Mouse (Mus musculus) intestine, postnatal 0 days (tissue): ENCODE measurements around the gene Frmd4a. TPM values are rescaled to one million over a fixed set of nuclear protein-coding genes. Genes with fewer than 3 reads are reported as not detected.

Experiments
- ATAC-seq: fragments of 200-750 bp; cut with Nextera tagmentation; 2 replicates; pipeline ENCODE4 v1.8.0; 2017; ENCODE audit warnings: mild to moderate bottlenecking, moderate TSS enrichment, moderate library complexity
- H3K27ac ChIP-seq: fragments of 300-500 bp; sonication (generic); 2 replicates; pipeline ENCODE4 v1.5.1; 2014; ENCODE audit warnings: mild to moderate bottlenecking, low read depth, low read length, moderate library complexity
- H3K27me3 ChIP-seq: fragments of 300-500 bp; sonication (generic); replicated peaks from 2 replicates; pipeline ENCODE4 v1.6.1; 2014; ENCODE audit warnings: low read length, mixed read lengths; ENCODE audit not compliant: control insufficient read depth, insufficient read depth
- H3K36me3 ChIP-seq: fragments of 300-500 bp; sonication (generic); 2 replicates; pipeline ENCODE4 v1.6.1; 2014; ENCODE audit warnings: mild to moderate bottlenecking, moderate library complexity; ENCODE audit not compliant: control insufficient read depth, insufficient read depth
- H3K4me1 ChIP-seq: fragments of 300-500 bp; sonication (generic); replicated peaks from 2 replicates; pipeline ENCODE4 v1.6.1; 2014; ENCODE audit warnings: antibody characterized with exemption, low read length, mixed read lengths; ENCODE audit not compliant: control insufficient read depth, insufficient read depth
- H3K4me2 ChIP-seq: fragments of 300-500 bp; sonication (generic); replicated peaks from 2 replicates; pipeline ENCODE4 v1.6.1; 2014; ENCODE audit warnings: low read depth, mild to moderate bottlenecking, moderate library complexity
- H3K4me3 ChIP-seq: fragments of 300-500 bp; sonication (generic); 2 replicates; pipeline ENCODE4 v1.5.1; 2014; ENCODE audit warnings: low read depth, low read length
- H3K9ac ChIP-seq: fragments of 300-500 bp; sonication (generic); 2 replicates; pipeline ENCODE4 v1.6.1; 2014; ENCODE audit warnings: mild to moderate bottlenecking, low read depth, low read length
- H3K9me3 ChIP-seq: fragments of 300-500 bp; sonication (generic); 2 replicates; pipeline ENCODE4 v1.6.1; 2016; ENCODE audit warnings: mixed run types; ENCODE audit not compliant: control insufficient read depth
- CTCF ChIP-seq: sonication (generic); IDR thresholded peaks from 2 replicates; pipeline ENCODE4 v1.5.1; 2016; ENCODE audit warnings: low read depth, mild to moderate bottlenecking, control low read depth, antibody characterized with exemption, moderate library complexity
- WGBS: fragments of 180-500 bp; shearing (Covaris S2); extraction: QIAGEN DNeasy Blood & Tissue Kit; methylation state at CpG from one replicate; pipeline ENCODE4 v1.1.7; 2014; 5-methylcytosine and 5-hydroxymethylcytosine counted together
- polyA plus RNA-seq: library from polyadenylated mRNA; unstranded; fragments of >200 nt; fragmentation: Nextera tagmentation; extraction: Ambion mirVana; gene quantifications from 2 replicates; pipeline ENCODE4 v1.2.1, GENCODE M21; 2015

Frmd4a gene
- polyA plus RNA-seq, 1 experiment from 2014 or later = 4.5 TPM

GRCm38 (mm10) chr2:4435051-4435450 lies 417.5 kb downstream of the Frmd4a start:
- no peak for ATAC-seq
- Histone ChIP-seq H3K27me3 (no peaks in the 10 kb centered on the region), H3K4me3 (no peak overlapping the region), H3K9me3 (no peaks in the 10 kb centered on the region), H3K9ac (no peak overlapping the region), H3K36me3 (no peaks in the 10 kb centered on the region; the same call in 1 of the 2 replicates), H3K4me1 (no peaks in the 10 kb centered on the region), H3K27ac (no peak overlapping the region), H3K4me2 (no peak overlapping the region)
- WGBS = 84% methylated on average over 8 of the region's 8 CpGs
- no peak for TF ChIP-seq CTCF

DNA sequence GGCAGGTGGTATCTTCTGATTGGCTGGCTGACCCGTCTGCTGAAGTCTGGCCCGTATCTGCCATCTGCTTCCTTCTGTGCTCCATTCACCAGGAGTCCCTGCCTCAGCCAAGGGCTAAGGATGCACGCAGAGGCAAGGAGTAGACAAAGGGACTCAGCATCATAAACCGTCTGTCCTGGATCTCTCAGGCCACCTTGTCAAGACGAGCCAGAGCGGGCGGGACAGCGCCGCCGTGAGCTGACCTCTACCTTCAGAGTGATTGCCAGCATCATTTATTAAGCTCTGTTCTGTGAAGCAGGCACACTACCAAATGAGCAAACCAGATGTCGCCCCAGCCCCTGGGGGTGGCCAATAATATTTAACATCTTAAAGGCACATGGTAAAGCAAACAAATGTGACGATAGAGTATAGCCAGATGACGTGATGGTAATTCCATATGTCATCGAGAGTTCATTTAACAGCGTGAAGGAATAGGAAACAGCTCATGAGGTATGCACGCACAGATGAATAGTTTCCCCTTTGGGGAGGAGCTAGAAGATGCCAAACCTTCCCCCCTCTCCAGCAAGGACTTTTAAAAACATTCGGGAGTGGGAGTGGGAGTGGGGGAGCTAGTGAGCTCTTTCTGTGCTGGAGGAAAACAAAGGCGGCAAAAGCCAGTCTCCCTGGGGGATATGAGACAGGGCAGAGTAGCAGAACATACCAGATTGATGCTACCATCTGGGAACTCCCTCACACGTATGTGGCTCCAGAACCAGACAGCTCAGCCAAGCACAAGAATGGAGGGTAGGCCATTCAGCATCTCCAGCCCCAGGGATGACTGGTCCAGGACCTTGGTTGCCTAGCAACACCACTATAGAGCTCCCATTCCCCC lies 419.1 kb downstream of the Frmd4a start:
- Histone ChIP-seq H3K4me3 (no peak overlapping the region), H3K36me3 (no peaks in the 10 kb centered on the region; the same call in 1 of the 2 replicates), H3K9ac (no peak overlapping the region), H3K9me3 (no peaks in the 10 kb centered on the region), H3K27ac (no peak overlapping the region), H3K27me3 (no peaks in the 10 kb centered on the region), H3K4me1 (no peaks in the 10 kb centered on the region), H3K4me2 (no peak overlapping the region)
- 74% methylated on average over 19 of the region's 19 CpGs for WGBS
- ATAC-seq = no peak
- no peak for TF ChIP-seq CTCF

DNA sequence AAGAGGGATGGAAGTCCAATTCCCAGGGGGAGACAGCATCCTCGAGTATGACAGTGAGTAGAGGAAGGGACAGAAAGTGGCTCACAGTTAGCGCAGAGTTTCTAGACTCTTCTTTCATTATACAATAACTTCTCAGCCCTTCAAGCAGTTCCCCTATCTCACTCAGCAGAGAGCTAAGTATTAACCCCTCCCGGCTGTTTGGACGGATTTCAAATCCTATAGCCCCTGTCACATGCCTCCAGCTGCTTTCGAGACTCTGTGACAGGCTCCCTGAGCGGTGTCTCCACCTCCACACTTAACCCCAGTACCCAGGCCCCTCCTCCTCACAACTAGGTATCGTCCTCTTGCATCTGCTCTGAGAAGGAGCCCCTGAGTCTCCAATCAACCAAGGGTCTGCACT lies 421.2 kb downstream of the Frmd4a start:
- no peak overlapping the region for H3K4me2 ChIP-seq
- H3K4me3 ChIP-seq = no peak overlapping the region
- no peak overlapping the region for H3K9ac ChIP-seq
- TF ChIP-seq CTCF = no peak
- H3K4me1 ChIP-seq = no peaks in the 10 kb centered on the region
- H3K27ac ChIP-seq = no peak overlapping the region
- ATAC-seq = no peak
- no peaks in the 10 kb centered on the region for H3K27me3 ChIP-seq
- H3K9me3 ChIP-seq = no peaks in the 10 kb centered on the region
- WGBS = 54% methylated on average over 7 of the region's 7 CpGs
- no peaks in the 10 kb centered on the region for H3K36me3 ChIP-seq

GRCm38 (mm10) chr2:4439909-4440308 lies 422.4 kb downstream of the Frmd4a start:
- no peak overlapping the region for H3K9ac ChIP-seq
- 78% methylated on average over 4 of the region's 4 CpGs for WGBS
- ATAC-seq = no peak
- no peak overlapping the region for H3K27ac ChIP-seq
- no peaks in the 10 kb centered on the region for H3K27me3 ChIP-seq
- no peak for TF ChIP-seq CTCF
- H3K36me3 ChIP-seq = no peaks in the 10 kb centered on the region
- no peaks in the 10 kb centered on the region for H3K4me1 ChIP-seq
- no peak overlapping the region for H3K4me2 ChIP-seq
- no peak overlapping the region for H3K4me3 ChIP-seq
- H3K9me3 ChIP-seq = no peaks in the 10 kb centered on the region

- Histone ChIP-seq H3K9me3 (no peaks in the 10 kb centered on the region), H3K27me3 (no peaks in the 10 kb centered on the region), H3K4me2 (no peak overlapping the region), H3K4me3 (no peak overlapping the region), H3K27ac (no peak overlapping the region), H3K9ac (no peak overlapping the region), H3K4me1 (no peaks in the 10 kb centered on the region), H3K36me3 (no peaks in the 10 kb centered on the region)
- TF ChIP-seq CTCF = no peak
- ATAC-seq = no peak
- 72% methylated on average over 4 of the region's 4 CpGs for WGBS
Measured at GRCm38 (mm10) chr2:4441840-4442239, 424.3 kb downstream of the Frmd4a start.

- no peaks in the 10 kb centered on the region for H3K36me3 ChIP-seq
- WGBS = 69% methylated on average over 3 of the region's 3 CpGs
- H3K4me2 ChIP-seq = no peak overlapping the region
- H3K4me1 ChIP-seq = no peaks in the 10 kb centered on the region
- no peak for ATAC-seq
- no peaks in the 10 kb centered on the region for H3K9me3 ChIP-seq
- H3K9ac ChIP-seq = no peak overlapping the region
- TF ChIP-seq CTCF = no peak
- no peak overlapping the region for H3K4me3 ChIP-seq
- H3K27ac ChIP-seq = no peak overlapping the region
- no peaks in the 10 kb centered on the region for H3K27me3 ChIP-seq
Measured at GRCm38 (mm10) chr2:4444740-4445139, 427.2 kb downstream of the Frmd4a start.
